Mouse (Mus musculus): ENCODE measurements around the gene N4bp3.

Gene N4bp3

GRCm38 (mm10) chr11:51597553-51597952 is 53.1 kb downstream of the N4bp3 start:
- no peak for DNase-seq (ENCODE audit: low spot score)

- no peak for DNase-seq (ENCODE audit: low spot score)
Measured at GRCm38 (mm10) chr11:51595459-51596083, 55.1 kb downstream of the N4bp3 start.

GRCm38 (mm10) chr11:51594715-51595350 is 55.8 kb downstream of the N4bp3 start:
- no peak for DNase-seq (ENCODE audit: low spot score)

DNA sequence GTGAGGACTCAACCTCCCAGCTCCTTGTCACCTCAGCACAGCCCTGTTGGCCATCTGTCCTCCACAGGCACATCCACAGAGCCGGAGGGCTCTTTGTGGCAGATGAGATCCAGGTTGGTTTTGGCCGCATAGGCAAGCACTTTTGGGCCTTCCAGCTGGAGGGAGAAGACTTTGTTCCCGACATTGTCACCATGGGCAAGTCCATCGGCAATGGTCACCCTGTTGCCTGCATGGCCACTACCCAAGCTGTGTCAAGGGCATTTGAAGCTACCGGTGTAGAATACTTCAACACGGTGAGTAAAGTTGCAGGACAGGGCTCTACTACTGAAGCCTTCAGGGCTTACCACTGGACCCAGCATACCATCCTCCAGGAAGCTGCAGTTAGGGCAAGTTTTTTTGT is 56.8 kb downstream of the N4bp3 start:
- DNase-seq (ENCODE audit: low spot score) = no peak

GRCm38 (mm10) chr11:51593368-51593767 is 57.3 kb downstream of the N4bp3 start:
- no peak for DNase-seq (ENCODE audit: low spot score)
